Mouse (Mus musculus) lung, adult 2 months (tissue): ENCODE data around the gene Prrt1.

ENCODE experiments used
- CTCF ChIP-seq: fragments of 200-500 bp; IDR thresholded peaks from 2 replicates; pipeline ENCODE4 v1.5.1; 2011; ENCODE audit warnings: mild to moderate bottlenecking, low read length, control low read depth; ENCODE audit not compliant: insufficient read depth
- POLR2A ChIP-seq: fragments of 200-500 bp; IDR thresholded peaks from 2 replicates; pipeline ENCODE4 v1.6.1; 2011; ENCODE audit warnings: low read depth, mild to moderate bottlenecking, control low read depth, low read length, borderline replicate concordance; ENCODE audit errors: extremely low read depth

GRCm38 (mm10) chr17:34589681-34590101, 39.6 kb upstream of the Prrt1 start, which contains the start of gene Gpsm3:
- no peak for TF ChIP-seq CTCF
- TF ChIP-seq POLR2A: peak; percentile 73; the same call in 1 of the 2 replicates
